Mouse (Mus musculus): ENCODE results near the gene Rxylt1. TPM values are rescaled to one million over a fixed set of nuclear protein-coding genes. Genes with fewer than 3 reads are reported as not detected.

The Rxylt1 gene
- polyA plus RNA-seq, 1 experiment from 2014 or later = 38.1 TPM

GRCm38 (mm10) chr10:122102675-122103074 is 5.5 kb upstream of the Rxylt1 start:
- H3K4me3 ChIP-seq (ENCODE audit: low read depth, low read length) = no peak overlapping the region
- no peak for ATAC-seq
- WGBS = 81% methylated on average over 5 of the region's 5 CpGs
- no peak overlapping the region for H3K4me2 ChIP-seq (ENCODE audit: low read length)
- H3K27ac ChIP-seq (ENCODE audit: low read length) = no peak overlapping the region
- no peaks in the 10 kb centered on the region for H3K4me1 ChIP-seq (ENCODE audit: control insufficient read depth, insufficient read depth, low read length)
- H3K9me3 ChIP-seq (replicated peaks; ENCODE audit: control insufficient read depth, low read length, poor library complexity, severe bottlenecking) = no peaks in the 10 kb centered on the region
- no peaks in the 10 kb centered on the region for H3K36me3 ChIP-seq (ENCODE audit: control insufficient read depth, insufficient read depth, low read length)
- H3K27me3 ChIP-seq (ENCODE audit: control insufficient read depth, insufficient read depth, low read depth, low read length) = peaks cover 3% of the 10 kb centered on the region; the same call in 1 of the 2 replicates
- H3K9ac ChIP-seq (ENCODE audit: low read depth, low read length) = no peak overlapping the region

- H3K4me1 ChIP-seq (ENCODE audit: control insufficient read depth, insufficient read depth, low read length) = peaks cover 8% of the 10 kb centered on the region
- H3K4me3 ChIP-seq (ENCODE audit: low read depth, low read length) = peak overlapping the region; percentile 71
- 0% methylated on average over 21 of the region's 48 CpGs for WGBS
- ATAC-seq = peak; percentile 85
- H3K27me3 ChIP-seq (ENCODE audit: control insufficient read depth, insufficient read depth, low read depth, low read length) = no peaks in the 10 kb centered on the region
- 0 out of 2 replicates have a peak, but pooled peaks cover 4% of the 10 kb centered on the region for H3K36me3 ChIP-seq (ENCODE audit: control insufficient read depth, insufficient read depth, low read length)
- peak overlapping the region; percentile 92 for H3K9ac ChIP-seq (ENCODE audit: low read depth, low read length)
- H3K27ac ChIP-seq (ENCODE audit: low read length) = peak overlapping the region; percentile 86
- no peaks in the 10 kb centered on the region for H3K9me3 ChIP-seq (replicated peaks; ENCODE audit: control insufficient read depth, low read length, poor library complexity, severe bottlenecking)
- peak overlapping the region; percentile 61 for H3K4me2 ChIP-seq (ENCODE audit: low read length)
Observed at GRCm38 (mm10) chr10:122096462-122096979, 650 bp downstream of the Rxylt1 start.

- 100% methylated on average over 1 of the region's 1 CpGs for WGBS
- no peak overlapping the region for H3K4me2 ChIP-seq (ENCODE audit: low read length)
Observed at GRCm38 (mm10) chr10:122090472-122090871, 6.7 kb downstream of the Rxylt1 start.

GRCm38 (mm10) chr10:122081352-122081751 is 15.8 kb downstream of the Rxylt1 start:
- no peak overlapping the region for H3K9ac ChIP-seq (ENCODE audit: low read depth, low read length)
- H3K4me2 ChIP-seq (ENCODE audit: low read length) = no peak overlapping the region
- no peak for ATAC-seq
- H3K36me3 ChIP-seq (ENCODE audit: control insufficient read depth, insufficient read depth, low read length) = peaks cover 11% of the 10 kb centered on the region
- no peak overlapping the region for H3K4me3 ChIP-seq (ENCODE audit: low read depth, low read length)
- H3K9me3 ChIP-seq (replicated peaks; ENCODE audit: control insufficient read depth, low read length, poor library complexity, severe bottlenecking) = 0 out of 2 replicates have a peak, but pooled peaks cover 2% of the 10 kb centered on the region
- no peaks in the 10 kb centered on the region for H3K27me3 ChIP-seq (ENCODE audit: control insufficient read depth, insufficient read depth, low read depth, low read length)
- no peak overlapping the region for H3K27ac ChIP-seq (ENCODE audit: low read length)
- no peaks in the 10 kb centered on the region for H3K4me1 ChIP-seq (ENCODE audit: control insufficient read depth, insufficient read depth, low read length)
- whole genome bisulfite sequencing = 97% methylated on average over 1 of the region's 1 CpGs

More at GRCm38 (mm10) chr10:122090472-122090871, 6.7 kb downstream of the Rxylt1 start:
- peaks cover 29% of the 10 kb centered on the region for H3K36me3 ChIP-seq (ENCODE audit: control insufficient read depth, insufficient read depth, low read length)
- H3K9me3 ChIP-seq (replicated peaks; ENCODE audit: control insufficient read depth, low read length, poor library complexity, severe bottlenecking) = peaks cover 6% of the 10 kb centered on the region
- ATAC-seq = no peak
- peaks cover 3% of the 10 kb centered on the region for H3K4me1 ChIP-seq (ENCODE audit: control insufficient read depth, insufficient read depth, low read length)
- H3K4me3 ChIP-seq (ENCODE audit: low read depth, low read length) = no peak overlapping the region
- H3K27me3 ChIP-seq (ENCODE audit: control insufficient read depth, insufficient read depth, low read depth, low read length) = no peaks in the 10 kb centered on the region
- no peak overlapping the region for H3K27ac ChIP-seq (ENCODE audit: low read length)
- no peak overlapping the region for H3K9ac ChIP-seq (ENCODE audit: low read depth, low read length)

GRCm38 (mm10) chr10:122069153-122069552 is 28.0 kb downstream of the Rxylt1 start:
- ATAC-seq = no peak

GRCm38 (mm10) chr10:122055826-122056225 is 41.3 kb downstream of the Rxylt1 start:
- Histone ChIP-seq H3K9me3 (replicated peaks; ENCODE audit: control insufficient read depth, low read length, poor library complexity, severe bottlenecking) (no peaks in the 10 kb centered on the region), H3K4me2 (ENCODE audit: low read length) (no peak overlapping the region), H3K4me3 (ENCODE audit: low read depth, low read length) (no peak overlapping the region), H3K27ac (ENCODE audit: low read length) (no peak overlapping the region), H3K27me3 (ENCODE audit: control insufficient read depth, insufficient read depth, low read depth, low read length) (no peaks in the 10 kb centered on the region), H3K36me3 (ENCODE audit: control insufficient read depth, insufficient read depth, low read length) (no peaks in the 10 kb centered on the region), H3K9ac (ENCODE audit: low read depth, low read length) (no peak overlapping the region), H3K4me1 (ENCODE audit: control insufficient read depth, insufficient read depth, low read length) (no peaks in the 10 kb centered on the region)
- 77% methylated on average over 6 of the region's 6 CpGs for WGBS
- no peak for ATAC-seq

More at GRCm38 (mm10) chr10:122069153-122069552, 28.0 kb downstream of the Rxylt1 start:
- Histone ChIP-seq H3K9me3 (replicated peaks; ENCODE audit: control insufficient read depth, low read length, poor library complexity, severe bottlenecking) (no peaks in the 10 kb centered on the region), H3K9ac (ENCODE audit: low read depth, low read length) (no peak overlapping the region), H3K36me3 (ENCODE audit: control insufficient read depth, insufficient read depth, low read length) (no peaks in the 10 kb centered on the region), H3K27me3 (ENCODE audit: control insufficient read depth, insufficient read depth, low read depth, low read length) (no peaks in the 10 kb centered on the region), H3K4me3 (ENCODE audit: low read depth, low read length) (no peak overlapping the region), H3K4me1 (ENCODE audit: control insufficient read depth, insufficient read depth, low read length) (no peaks in the 10 kb centered on the region), H3K4me2 (ENCODE audit: low read length) (no peak overlapping the region), H3K27ac (ENCODE audit: low read length) (no peak overlapping the region)

- no peak overlapping the region for H3K27ac ChIP-seq (ENCODE audit: low read length)
- no peak overlapping the region for H3K4me3 ChIP-seq (ENCODE audit: low read depth, low read length)
- no peaks in the 10 kb centered on the region for H3K4me1 ChIP-seq (ENCODE audit: control insufficient read depth, insufficient read depth, low read length)
- H3K4me2 ChIP-seq (ENCODE audit: low read length) = no peak overlapping the region
- H3K9me3 ChIP-seq (replicated peaks; ENCODE audit: control insufficient read depth, low read length, poor library complexity, severe bottlenecking) = no peaks in the 10 kb centered on the region
- ATAC-seq = no peak
- H3K9ac ChIP-seq (ENCODE audit: low read depth, low read length) = no peak overlapping the region
- no peaks in the 10 kb centered on the region for H3K27me3 ChIP-seq (ENCODE audit: control insufficient read depth, insufficient read depth, low read depth, low read length)
- WGBS = 8% methylated on average over 8 of the region's 8 CpGs
- H3K36me3 ChIP-seq (ENCODE audit: control insufficient read depth, insufficient read depth, low read length) = no peaks in the 10 kb centered on the region
Observed at GRCm38 (mm10) chr10:122054535-122054934, 42.6 kb downstream of the Rxylt1 start.

- H3K9ac ChIP-seq (ENCODE audit: low read depth, low read length) = no peak overlapping the region
- H3K27ac ChIP-seq (ENCODE audit: low read length) = no peak overlapping the region
- no peak overlapping the region for H3K4me3 ChIP-seq (ENCODE audit: low read depth, low read length)
- no peaks in the 10 kb centered on the region for H3K27me3 ChIP-seq (ENCODE audit: control insufficient read depth, insufficient read depth, low read depth, low read length)
- WGBS = 39% methylated on average over 6 of the region's 6 CpGs
- H3K36me3 ChIP-seq (ENCODE audit: control insufficient read depth, insufficient read depth, low read length) = no peaks in the 10 kb centered on the region
- ATAC-seq = no peak
- H3K4me1 ChIP-seq (ENCODE audit: control insufficient read depth, insufficient read depth, low read length) = no peaks in the 10 kb centered on the region
- H3K9me3 ChIP-seq (replicated peaks; ENCODE audit: control insufficient read depth, low read length, poor library complexity, severe bottlenecking) = no peaks in the 10 kb centered on the region
- H3K4me2 ChIP-seq (ENCODE audit: low read length) = no peak overlapping the region
Observed at GRCm38 (mm10) chr10:122051831-122052230, 45.3 kb downstream of the Rxylt1 start.

GRCm38 (mm10) chr10:122047727-122048365 is 49.3 kb downstream of the Rxylt1 start:
- 13% methylated on average over 40 of the region's 44 CpGs for WGBS
- peak; percentile 67 for ATAC-seq
- Histone ChIP-seq H3K4me1 (ENCODE audit: control insufficient read depth, insufficient read depth, low read length) (peaks cover 16% of the 10 kb centered on the region), H3K9ac (ENCODE audit: low read depth, low read length) (peak overlapping the region; percentile 95), H3K27ac (ENCODE audit: low read length) (peak overlapping the region; percentile 94), H3K9me3 (replicated peaks; ENCODE audit: control insufficient read depth, low read length, poor library complexity, severe bottlenecking) (no peaks in the 10 kb centered on the region), H3K36me3 (ENCODE audit: control insufficient read depth, insufficient read depth, low read length) (no peaks in the 10 kb centered on the region), H3K4me2 (ENCODE audit: low read length) (peak overlapping the region; percentile 66), H3K4me3 (ENCODE audit: low read depth, low read length) (peak overlapping the region; percentile 89), H3K27me3 (ENCODE audit: control insufficient read depth, insufficient read depth, low read depth, low read length) (no peaks in the 10 kb centered on the region)
